Mouse (Mus musculus) adrenal gland, postnatal 25 days (tissue): ENCODE data around the gene Gbx2. TPM values are rescaled to one million over a fixed set of nuclear protein-coding genes. Genes with fewer than 3 reads are reported as not detected.

ENCODE experiments used
- DNase-seq: peaks from one replicate; pipeline ENCODE4 v3.0.0; 2021; ENCODE audit warnings: mixed read lengths
- total RNA-seq: library from RNA; stranded (reverse); gene quantifications from 2 replicates; pipeline ENCODE4 v1.2.3, GENCODE M21; 2021

Gene Gbx2
- total RNA-seq, 1 experiment from 2014 or later = not detected

DNA sequence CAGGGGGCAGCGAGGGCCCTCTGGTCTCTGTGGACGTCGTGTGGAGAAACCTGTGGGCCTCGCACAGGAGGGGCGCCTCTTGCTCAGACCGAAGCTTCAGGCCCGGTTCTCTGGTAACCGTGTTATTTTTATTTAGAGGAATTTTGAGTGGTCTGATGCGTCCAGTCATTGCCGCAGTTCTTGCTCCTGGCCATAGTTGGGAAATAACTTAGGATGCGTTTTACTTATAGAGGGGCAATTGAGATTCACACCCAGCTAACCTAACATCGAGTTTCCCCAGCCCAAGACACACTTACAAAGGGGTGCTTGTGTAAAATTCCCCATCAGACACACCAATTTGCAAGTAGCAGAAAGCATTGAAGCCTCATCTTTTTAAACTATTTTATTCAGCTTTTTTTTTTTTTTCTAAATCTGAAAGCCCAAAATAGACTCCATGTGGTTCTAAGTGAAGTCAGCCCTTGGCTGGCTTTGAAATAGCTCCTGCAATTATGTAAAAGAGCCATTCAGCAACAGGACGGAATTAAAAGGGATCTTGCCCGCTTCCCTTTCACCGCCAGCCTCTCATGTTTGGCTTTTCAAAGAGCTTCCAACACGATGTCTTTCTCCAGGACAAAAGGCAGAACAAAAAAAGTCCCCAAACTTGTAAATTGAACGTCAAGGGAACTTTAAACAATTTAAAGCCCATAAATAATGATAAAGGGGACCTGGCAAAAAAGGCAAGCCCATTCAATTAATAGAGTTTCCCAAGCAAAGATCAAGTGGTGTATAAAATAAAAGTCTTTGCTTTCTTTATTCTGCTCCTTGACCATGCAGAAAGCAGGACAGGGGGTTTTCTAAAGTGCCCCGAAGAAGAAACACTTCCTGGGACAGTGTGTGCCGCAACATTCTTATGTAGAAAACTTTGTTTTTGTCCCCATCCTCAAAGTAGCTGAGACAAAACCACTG lies 3.6 kb upstream of the Gbx2 start:
- DNase-seq = no peak

DNA sequence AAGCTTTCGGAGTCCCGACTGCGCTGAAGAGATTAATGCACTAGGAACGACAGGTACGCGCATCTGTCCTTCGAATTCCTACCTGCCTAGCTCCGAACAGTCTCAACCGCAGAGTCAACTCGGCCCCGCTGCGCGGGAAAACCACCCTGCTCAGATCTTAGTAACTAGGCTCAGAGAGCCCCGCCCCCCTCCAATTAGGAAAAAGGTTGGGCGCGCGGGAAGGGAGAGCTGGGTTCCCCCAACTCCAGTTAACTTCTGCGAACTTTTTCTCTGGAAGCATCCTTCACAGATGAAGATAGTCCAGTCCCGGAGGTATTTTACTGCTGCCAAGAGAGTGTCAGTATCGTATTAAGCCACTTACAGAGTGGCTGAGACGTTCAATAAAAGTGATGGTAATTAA lies 2.8 kb upstream of the Gbx2 start:
- no peak for DNase-seq

DNA sequence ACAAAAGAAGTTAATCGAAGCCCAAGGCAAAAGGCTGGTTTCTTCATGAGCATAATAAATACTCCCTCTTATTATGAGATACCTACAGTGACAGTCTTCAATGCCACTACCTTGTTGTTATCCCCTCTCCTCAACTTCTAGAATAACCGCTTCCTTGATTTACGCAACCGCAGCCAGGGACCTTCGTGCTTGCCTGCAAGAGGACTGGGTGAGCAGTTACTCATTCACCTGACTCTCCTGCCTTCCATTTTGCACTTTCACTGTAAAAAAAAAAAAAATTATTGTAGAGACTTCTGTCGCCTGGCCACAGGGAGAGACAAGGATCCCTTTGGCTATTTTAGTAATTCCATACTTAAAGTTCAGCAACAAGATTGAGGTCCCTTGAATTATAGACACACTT lies 2.0 kb upstream of the Gbx2 start:
- no peak for DNase-seq

DNA sequence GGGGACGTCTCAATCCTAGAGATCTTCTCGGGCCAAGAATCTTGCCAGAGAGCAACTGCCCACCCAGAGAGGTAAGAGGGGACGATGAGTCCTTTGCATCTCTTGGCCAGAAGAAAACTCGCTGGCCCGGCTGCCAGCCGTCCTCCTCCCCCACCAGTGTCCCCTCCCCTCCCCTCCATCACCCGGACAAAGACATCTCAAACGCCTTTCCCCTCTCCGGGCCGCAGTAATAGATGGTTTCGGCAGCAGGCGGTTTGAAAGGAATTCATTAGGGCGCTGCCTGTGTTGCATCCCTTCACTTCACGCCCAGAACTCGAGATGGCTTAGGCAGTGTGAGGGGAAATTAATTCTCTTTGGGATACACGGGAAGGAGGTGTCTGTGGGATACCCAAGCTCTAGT lies 1.6 kb upstream of the Gbx2 start:
- no peak for DNase-seq

DNA sequence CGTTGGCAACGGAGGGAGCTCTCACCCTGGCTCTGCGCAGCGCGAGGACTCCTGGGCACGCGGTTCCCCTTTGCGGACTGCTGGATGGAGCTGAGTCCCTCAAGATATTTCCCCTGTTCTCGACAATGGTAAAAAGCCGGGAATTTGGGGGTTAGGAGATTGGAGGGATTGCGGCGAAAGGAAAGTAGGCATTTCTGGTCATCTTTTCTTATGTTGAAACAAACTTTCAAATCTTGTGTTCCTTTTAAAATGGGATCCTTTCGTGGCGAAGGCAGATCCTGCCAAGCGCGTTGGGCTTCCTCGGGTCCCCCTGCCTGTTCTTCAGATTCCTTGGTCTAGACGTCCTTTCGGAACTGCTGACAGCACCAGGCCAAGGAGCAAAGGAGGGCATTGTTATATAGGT lies 1.0 kb upstream of the Gbx2 start:
- DNase-seq = no peak

DNA sequence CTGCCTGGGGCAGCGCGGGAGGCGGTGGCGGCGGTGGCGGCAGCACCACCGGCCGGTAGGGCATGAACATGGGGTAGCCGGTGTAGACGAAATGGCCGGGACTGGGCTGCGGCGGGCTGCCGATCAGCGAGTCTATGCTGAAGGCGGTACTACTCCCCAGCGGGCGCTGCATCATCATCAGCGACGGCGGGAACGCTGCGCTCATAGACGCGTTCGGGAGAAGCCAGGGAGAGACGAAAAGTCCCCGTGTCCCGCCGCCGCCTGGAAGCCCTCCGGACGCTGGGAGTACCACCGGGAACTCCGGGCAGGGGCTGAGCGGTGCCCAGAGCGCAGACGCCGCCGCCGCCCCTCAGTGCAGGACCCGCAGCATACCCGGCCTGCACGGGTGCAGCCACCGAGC lies 428 bp downstream of the Gbx2 start:
- no peak for DNase-seq

DNA sequence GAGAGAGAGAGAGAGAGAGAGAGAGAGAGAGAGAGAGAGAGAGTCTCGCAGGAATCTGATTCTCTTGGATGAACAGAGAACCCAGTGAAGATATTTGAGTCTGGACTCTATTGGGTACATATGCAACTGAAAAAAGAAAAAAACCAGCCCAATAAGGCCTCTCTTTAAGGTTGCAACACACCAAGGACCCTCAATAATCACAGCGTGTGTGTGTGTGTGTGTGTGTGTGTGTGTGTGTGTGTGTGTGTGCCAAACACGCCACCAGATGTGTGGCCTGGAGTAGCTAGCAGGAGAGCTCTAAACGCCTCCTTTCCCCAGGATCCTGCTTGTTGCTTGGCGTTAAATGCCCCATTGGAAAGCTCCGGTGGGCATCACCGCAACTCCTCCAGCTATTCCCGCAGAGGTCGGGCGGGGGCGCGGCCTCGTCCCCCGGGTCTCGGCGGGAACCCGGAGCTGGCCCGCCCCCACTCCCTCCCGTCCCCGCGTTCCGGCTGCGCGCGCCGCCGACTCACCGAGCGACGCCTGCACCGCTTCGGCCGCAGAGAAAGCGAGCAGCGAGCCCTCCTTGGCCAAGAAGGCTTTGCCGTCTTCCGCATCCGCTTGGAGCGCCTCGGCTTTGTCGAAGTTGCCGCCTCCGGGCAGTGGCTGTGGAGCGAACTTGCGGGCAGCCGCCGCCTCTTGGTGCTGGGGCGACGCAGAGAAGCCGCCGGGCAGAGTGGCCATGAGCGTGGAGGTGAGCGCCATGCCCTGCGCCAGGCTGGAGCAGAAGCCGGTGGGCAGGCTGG lies 1.1 kb downstream of the Gbx2 start:
- DNase-seq = peak; percentile 25

DNA sequence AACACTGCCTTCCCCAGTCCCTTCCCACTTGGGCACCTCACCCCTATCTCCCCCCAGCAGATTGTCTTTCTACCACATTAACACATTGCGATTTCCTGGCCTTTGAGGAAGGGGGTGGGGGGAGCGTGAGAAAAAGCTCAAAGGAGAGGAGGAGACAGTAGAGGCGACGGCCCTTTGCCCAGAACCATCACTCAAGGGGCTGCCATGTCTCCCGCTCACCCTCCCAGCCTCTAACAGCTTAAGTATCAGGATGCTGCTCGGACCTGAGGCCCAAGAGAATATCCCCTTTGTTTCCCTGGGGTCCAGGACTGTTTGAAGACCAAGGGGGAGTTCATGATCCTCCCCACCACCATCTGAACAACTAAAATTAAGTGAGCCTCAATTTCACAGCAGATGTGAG lies 1.8 kb downstream of the Gbx2 start:
- DNase-seq = no peak

DNA sequence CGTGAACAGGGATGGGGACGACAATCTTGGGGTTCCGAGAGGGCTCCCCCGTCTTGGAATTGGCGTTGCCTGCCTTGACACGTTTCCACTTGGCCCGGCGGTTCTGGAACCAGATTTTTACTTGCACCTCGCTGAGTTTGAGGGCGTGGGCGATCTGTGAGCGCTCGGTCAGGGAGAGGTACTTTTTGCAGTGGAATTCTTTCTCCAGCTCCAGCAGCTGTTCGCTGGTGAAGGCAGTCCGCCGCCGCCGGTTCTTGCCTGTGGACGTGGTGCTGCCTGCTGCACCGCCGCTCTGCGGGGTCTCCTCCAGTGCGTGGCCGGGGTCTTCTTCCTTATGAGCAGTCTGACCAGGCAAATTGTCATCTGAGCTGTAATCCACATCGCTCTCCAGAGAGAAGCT lies 2.3 kb downstream of the Gbx2 start:
- DNase-seq = no peak

DNA sequence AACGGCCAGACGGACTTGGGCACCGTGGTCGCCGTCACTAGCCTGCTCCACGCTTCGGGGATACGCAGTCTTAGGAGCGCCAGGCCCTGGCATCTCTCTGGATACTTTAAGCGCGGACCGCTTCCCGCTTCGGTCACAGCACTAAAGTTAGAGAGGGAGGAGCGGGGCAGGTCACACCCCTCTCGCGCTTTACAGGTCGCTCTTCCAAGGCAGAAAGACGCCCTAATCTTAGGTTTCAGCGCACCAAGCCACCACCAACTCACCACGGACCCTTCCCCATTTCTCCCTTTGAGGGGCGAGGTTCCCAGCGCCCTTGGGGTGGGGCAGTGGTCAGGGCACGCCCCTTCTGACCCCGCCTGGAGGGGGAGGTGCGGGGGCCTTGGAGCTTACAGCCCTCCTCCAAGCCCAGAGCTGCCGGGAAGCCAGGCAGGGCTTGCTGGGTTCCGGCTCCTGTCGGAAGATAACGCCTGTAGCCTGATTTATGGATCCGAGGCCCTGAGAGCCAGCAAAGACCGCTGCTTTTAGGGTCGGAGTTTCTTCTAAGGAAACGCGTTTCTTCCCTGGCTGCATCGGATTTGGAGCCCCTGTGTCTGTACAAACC lies 3.8 kb downstream of the Gbx2 start:
- peak; percentile 24 for DNase-seq

DNA sequence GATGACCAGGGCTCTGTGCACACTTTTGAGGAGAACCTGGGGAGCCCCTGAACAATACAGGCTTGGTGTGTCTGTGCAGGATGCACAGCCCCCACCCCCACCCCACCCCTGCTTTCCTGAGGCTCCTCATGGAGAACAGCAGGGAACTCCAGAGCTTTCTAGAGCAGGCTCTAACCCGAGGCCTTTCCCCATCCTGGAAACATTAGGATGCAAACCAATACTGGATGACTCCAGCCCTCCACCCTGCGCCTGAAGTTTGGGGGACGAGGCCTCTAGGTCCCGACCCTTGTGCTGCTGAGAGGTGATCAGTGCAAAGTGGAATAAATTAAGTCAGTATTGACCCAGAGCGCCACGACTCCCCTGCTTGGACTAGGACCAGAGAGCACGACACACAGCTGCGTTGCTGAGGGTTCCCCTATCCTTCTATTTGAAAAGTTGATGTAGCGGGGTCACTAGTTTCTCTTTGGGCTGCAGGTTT lies 4.4 kb downstream of the Gbx2 start:
- DNase-seq = no peak

DNA sequence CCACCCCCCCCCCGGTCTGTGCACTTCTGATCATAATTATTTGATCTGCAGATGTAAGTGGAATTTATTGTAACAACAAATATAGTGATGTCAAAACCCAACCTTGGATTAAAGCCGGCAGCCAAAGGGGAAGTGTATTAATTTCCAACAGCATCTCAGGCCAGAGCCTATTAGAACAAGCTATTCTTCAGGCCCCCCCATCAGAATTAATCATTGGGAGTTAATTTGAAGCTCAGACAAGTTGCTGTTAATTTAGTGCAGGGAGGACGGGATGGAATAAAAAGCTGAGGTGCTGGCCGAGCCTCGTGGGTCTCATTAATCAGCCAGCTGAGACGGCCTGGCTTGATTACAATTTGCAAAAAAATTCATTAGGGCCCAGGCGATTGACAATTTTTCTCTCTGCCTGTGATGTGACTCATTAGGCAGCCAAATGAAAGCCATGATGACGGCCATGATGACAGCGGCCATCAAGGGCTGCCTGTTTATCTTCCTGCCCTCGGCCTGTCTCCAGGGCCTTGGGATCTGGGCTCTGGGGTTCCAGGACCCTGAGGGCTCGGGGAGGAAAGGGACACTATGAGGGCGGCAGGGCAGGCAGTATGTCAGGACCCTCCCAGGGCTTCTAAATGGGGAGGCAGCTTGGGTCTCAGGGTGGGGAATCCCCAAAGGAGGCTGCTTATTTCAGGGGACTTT lies 5.3 kb downstream of the Gbx2 start:
- no peak for DNase-seq

DNA sequence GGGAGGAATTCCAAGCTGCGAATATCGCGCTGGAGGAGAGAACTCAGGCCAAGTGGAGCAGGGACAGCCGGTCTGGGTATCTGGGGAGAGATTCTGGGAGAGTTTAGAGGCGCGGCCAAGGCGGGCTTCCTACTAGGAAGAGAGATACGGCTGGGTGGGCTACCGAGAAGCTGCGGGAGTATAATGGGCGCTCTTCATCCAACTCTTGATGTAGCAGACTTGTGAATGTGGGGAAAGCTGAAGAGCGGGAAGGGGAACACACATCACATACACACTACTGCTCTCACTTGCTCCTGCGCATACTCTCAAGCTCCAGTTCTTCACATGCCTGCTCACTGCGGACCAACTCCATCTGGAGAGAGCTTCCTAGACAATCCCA lies 7.3 kb downstream of the Gbx2 start:
- no peak for DNase-seq

DNA sequence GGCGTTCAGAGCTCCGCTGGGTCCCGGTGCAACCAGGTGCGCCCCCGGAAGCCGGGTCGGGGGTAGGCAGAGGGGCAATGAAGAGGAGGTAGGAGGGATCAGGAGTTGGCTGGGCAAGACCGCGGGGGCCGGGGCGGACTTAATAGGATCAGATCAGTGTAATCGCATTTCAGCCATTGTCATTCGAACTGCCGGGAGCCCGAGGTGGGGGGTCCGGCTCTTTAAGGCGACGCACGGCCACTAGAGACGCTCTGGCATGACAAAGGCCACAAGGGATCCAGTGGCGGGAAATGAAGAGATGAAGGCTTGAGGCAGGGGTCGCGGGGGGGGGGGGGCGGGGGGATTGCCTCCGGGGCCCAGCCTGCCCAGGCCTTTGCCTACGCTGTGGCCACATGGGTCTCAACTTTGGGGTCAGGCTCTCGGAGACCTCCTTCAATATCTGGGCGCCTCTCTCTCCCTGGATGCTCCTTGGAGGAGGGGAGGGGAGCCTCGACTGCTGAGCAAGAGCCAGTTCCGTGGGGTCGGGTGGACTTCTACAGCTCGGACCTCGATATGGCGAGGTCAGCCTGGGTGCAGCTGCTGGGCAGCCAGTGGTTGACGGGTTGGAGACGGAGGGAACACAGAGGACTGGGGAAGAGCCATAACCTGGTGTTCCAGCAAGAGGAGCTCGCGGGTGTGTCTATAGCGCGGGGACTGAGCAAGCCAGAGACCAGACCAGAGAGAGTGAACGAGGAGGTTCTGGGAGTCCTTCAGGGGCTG lies 7.9 kb downstream of the Gbx2 start:
- no peak for DNase-seq

DNA sequence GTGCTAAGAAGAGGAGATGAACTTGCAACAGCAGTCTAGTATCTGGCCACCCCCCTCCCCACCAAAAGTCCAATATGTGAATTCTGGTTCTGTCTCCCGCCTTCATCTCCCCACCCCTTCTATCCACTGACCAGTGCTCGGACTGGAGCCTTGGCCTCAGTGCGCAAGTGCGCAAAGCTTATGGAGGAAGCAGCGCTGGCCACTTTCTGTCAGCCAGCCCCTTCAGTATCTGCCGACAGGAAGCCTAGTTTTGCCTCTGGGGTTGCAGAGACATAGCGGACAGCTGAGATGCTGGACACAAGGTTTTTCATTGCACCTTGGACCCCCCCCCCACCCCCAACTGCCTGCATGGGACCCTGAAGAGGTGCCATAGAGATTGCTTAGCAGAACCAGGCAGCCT lies 8.7 kb downstream of the Gbx2 start:
- DNase-seq = no peak

DNA sequence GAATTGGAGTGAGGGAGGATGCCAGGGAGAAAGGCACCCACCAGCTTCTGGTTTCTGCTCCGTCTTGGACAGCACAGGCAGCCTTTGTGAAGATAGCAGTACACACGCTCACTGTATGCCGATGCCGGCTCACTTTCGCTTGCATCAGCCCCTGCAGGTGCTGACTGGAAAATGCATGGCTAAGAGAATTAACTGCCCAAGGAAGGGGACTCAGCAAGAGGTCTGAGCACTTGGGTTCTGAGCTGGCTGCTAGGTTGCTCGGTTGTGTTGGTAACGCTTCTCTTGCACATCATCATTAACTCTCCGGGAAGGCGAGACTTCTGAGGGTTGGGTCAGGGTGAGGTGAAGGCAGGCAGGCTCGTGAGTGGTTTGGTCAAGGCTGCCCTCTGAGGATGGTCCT lies 9.2 kb downstream of the Gbx2 start:
- no peak for DNase-seq

DNA sequence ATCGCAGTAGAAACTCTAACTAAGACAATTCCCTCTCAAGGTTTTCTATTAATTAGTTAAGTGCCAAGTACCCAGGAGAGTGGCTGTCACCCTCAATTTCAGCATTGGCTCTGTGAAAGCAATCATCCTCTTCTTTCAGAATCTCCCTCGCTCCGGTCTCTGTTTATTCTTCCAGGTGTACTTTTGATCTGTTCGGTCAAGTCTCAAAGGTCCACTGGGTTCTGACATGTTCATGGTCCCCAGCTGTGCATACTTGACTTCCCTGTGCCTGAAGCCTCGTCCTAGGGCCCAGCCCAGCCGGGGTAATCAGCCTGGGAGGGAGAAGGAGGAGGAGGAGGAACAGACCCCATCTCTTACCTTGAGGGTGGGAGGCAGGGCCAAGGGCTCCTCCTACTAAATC lies 11.8 kb downstream of the Gbx2 start:
- DNase-seq = no peak

DNA sequence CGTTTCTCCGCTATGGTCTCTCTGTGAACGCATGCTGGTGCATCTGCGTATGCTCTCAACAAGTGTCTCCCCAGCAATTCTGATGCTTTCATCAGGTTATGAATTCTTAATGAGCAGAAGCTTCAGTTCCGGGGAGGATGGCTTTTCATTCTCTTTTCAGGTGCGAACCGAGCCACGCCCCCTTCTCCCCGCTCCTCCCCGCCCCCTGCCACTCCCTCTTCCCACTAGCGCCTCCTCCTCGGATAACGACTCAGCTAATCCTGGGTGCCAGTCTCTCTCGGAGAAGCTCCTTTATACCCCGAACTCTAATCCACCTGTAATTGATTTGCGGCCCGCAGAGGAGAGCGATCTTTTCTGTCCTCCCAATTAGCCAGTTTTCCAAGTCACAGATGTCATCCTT lies 12.9 kb downstream of the Gbx2 start:
- no peak for DNase-seq

DNA sequence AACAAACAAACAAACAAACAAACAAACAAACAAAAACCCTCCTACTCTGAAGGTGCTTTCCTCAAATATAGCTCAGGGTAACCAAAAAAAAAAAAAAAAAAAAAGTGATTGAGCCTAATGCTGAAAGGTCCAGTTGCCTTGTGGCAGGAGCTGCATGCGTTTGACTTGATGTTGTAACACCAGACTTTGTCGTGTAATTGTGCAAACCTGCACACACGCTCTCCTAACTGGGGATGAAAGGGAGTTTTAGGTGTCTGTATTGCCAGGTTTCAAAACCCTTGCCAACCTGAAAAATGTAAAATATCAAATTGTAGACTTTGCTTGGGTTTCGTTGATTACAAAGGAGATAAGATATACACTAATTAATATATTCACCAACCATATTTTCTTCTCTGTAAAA lies 17.4 kb downstream of the Gbx2 start:
- no peak for DNase-seq

DNA sequence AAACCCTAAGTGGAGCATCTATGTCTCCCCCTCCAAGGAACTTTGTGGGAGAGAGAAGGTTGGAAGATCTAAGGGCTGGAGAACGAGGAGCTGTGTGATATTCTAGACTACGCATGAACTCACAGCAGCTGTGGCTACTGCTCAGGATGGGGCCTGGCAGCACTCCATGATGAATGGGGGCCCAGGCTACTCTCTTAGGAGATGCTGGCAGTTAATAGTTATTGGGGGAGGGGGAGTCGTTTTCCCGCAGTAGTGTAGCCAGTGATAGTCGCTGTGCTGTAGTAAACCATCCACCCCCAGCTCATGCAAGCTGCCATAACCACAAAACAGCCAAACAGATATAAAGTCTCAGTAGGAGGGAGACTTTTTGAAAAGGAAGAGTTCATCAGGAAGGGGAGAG lies 18.6 kb downstream of the Gbx2 start:
- DNase-seq = no peak

DNA sequence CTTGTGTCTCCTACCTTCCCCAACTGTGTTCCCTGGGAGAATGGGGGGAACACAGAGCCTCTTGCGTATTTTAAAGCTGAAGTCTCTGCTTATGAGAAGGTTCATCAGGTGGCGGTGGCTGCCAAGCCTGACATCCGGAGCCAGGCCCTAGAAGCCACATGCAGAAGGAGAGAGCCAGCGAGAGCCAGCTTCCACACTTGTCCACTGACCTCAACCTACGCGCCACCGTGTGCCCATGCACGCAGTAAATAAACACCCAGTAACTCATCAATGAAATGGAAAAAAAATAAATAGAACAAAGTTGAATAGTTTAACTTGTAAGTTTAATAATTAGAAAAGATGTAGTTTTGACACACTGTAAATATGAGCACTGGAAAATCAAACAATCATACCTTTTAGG lies 21.2 kb downstream of the Gbx2 start:
- DNase-seq = no peak

DNA sequence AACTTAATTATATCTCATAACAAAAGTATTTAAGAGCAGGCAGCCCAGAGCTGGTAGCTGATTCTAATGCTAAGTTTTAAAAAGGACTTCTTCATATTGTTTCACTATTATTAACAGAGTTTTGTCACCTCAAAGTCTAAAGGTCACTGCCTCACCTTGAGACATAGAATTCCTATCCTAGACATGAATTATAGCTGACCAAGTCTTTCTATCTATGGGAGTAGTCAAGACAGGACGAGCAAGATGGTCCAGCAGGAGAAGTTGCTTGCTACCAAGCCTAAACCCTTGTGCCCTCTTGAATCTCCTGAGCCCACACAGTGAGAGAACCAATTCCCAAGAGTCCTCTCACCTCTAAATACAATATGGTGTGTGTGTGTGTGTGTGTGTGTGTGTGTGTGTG lies 28.3 kb downstream of the Gbx2 start:
- no peak for DNase-seq
